In genomic region chr16:58281474-58281873, GRCm38 (mm10) we compare ENCODE assay signal across 12 mouse cellular contexts.
DNase-seq lines count a peak whose midpoint lies in the region; ATAC-seq and TF ChIP-seq lines count a peak whose summit lies in the region.
"Had no signal": no experiment of that assay in that cellular context is flagged by ENCODE, and none has a peak within 500 bp of the region (broad histone marks: within the 10 kb centered on the region; RNA-seq: fewer than 3 reads in every experiment).

No protein-coding gene starts in this region.

- H3K9me3 ChIP-seq in embryonic facial prominence, embryonic 11.5 days (replicated peaks; ENCODE audit: control insufficient read depth, low read length), result no peaks in the 10 kb centered on the region
- no peaks in the 10 kb centered on the region for H3K9me3 ChIP-seq in embryonic facial prominence, embryonic 10.5 days
- H3K9me3 ChIP-seq in kidney, embryonic 16.5 days (ENCODE audit: low read length), result no peaks in the 10 kb centered on the region
- H3K9me3 ChIP-seq: heart, embryonic 15.5 days; neural tube, embryonic 12.5 days had no signal

- TF ChIP-seq CTCF in layer of hippocampus, adult 2 months (conservative IDR thresholded peaks at IDR 0.05), result peak; percentile 76

- peak; percentile 64 for DNase-seq in embryonic facial prominence, embryonic 11.5 days (ENCODE audit: low spot score)
- DNase-seq in embryonic facial prominence, embryonic 10.5 days (ENCODE audit: low spot score), result no peak
- DNase-seq in kidney, postnatal 10 days, result peak; percentile 14
- peak; percentile 4 for DNase-seq in ES-CJ7 (ENCODE audit: low read depth, low spot score)
- DNase-seq in layer of hippocampus, adult 2 months (ENCODE audit: low spot score in 2 of 2), result peak; percentile 28 to 45
- DNase-seq in thymus, postnatal 0 days (ENCODE audit: low spot score), result no peak
- DNase-seq: cerebellum, adult 2 months had no signal

- no peak overlapping the region for H3K9ac ChIP-seq in embryonic facial prominence, embryonic 11.5 days (replicated peaks; ENCODE audit: low read length)
- H3K9ac ChIP-seq in kidney, embryonic 16.5 days (replicated peaks; ENCODE audit: low read length), result no peak overlapping the region
- H3K9ac ChIP-seq: heart, embryonic 15.5 days; neural tube, embryonic 12.5 days had no signal

- no peak for ATAC-seq in embryonic facial prominence, embryonic 11.5 days (replicated peaks; ENCODE audit: insufficient number of reproducible peaks, low FRiP score, low TSS enrichment, low read depth)
- no peak for ATAC-seq in kidney, embryonic 16.5 days (ENCODE audit: low FRiP score, low TSS enrichment)
- ATAC-seq in megakaryocyte progenitor cell, adult 5-6 weeks (replicated peaks; ENCODE audit: poor library complexity), result no peak

- no peak overlapping the region for H3K27ac ChIP-seq in embryonic facial prominence, embryonic 11.5 days (replicated peaks; ENCODE audit: low read depth, low read length)
- H3K27ac ChIP-seq in embryonic facial prominence, embryonic 10.5 days (replicated peaks), result no peak overlapping the region
- no peak overlapping the region for H3K27ac ChIP-seq in kidney, embryonic 16.5 days (ENCODE audit: low read length)
- no peak overlapping the region for H3K27ac ChIP-seq in layer of hippocampus, adult 2 months
- H3K27ac ChIP-seq: heart, embryonic 15.5 days; macrophage; neural tube, embryonic 12.5 days had no signal

- H3K36me3 ChIP-seq in embryonic facial prominence, embryonic 11.5 days (replicated peaks; ENCODE audit: control insufficient read depth, insufficient read depth, low read depth, low read length), result no peaks in the 10 kb centered on the region
- no peaks in the 10 kb centered on the region for H3K36me3 ChIP-seq in embryonic facial prominence, embryonic 10.5 days (replicated peaks)
- H3K36me3 ChIP-seq in kidney, embryonic 16.5 days (ENCODE audit: insufficient read depth, low read length), result no peaks in the 10 kb centered on the region
- H3K36me3 ChIP-seq: heart, embryonic 15.5 days; neural tube, embryonic 12.5 days had no signal

- H3K4me2 ChIP-seq in embryonic facial prominence, embryonic 11.5 days (ENCODE audit: low read depth, low read length), result no peak overlapping the region
- no peak overlapping the region for H3K4me2 ChIP-seq in kidney, embryonic 16.5 days (replicated peaks; ENCODE audit: low read depth, low read length)
- H3K4me2 ChIP-seq: heart, embryonic 15.5 days; neural tube, embryonic 12.5 days had no signal

- H3K4me1 ChIP-seq in embryonic facial prominence, embryonic 11.5 days (ENCODE audit: control insufficient read depth, insufficient read depth, low read length), result no peaks in the 10 kb centered on the region
- H3K4me1 ChIP-seq in embryonic facial prominence, embryonic 10.5 days, result no peaks in the 10 kb centered on the region
- no peaks in the 10 kb centered on the region for H3K4me1 ChIP-seq in kidney, embryonic 16.5 days (ENCODE audit: insufficient read depth, low read length)
- H3K4me1 ChIP-seq: heart, embryonic 15.5 days; neural tube, embryonic 12.5 days had no signal

- no peaks in the 10 kb centered on the region for H3K27me3 ChIP-seq in embryonic facial prominence, embryonic 11.5 days (ENCODE audit: control insufficient read depth, insufficient read depth, low read length)
- no peaks in the 10 kb centered on the region for H3K27me3 ChIP-seq in embryonic facial prominence, embryonic 10.5 days (replicated peaks; ENCODE audit: low read depth, poor library complexity, severe bottlenecking)
- no peaks in the 10 kb centered on the region for H3K27me3 ChIP-seq in kidney, embryonic 16.5 days (ENCODE audit: insufficient read depth, low read length)
- H3K27me3 ChIP-seq: heart, embryonic 15.5 days; neural tube, embryonic 12.5 days had no signal

- no peak overlapping the region for H3K4me3 ChIP-seq in embryonic facial prominence, embryonic 11.5 days (ENCODE audit: low read depth, low read length)
- H3K4me3 ChIP-seq in embryonic facial prominence, embryonic 10.5 days, result no peak overlapping the region
- no peak overlapping the region for H3K4me3 ChIP-seq in kidney, embryonic 16.5 days (ENCODE audit: low read length)
- no peak overlapping the region for H3K4me3 ChIP-seq in layer of hippocampus, adult 2 months
- H3K4me3 ChIP-seq: heart, embryonic 15.5 days; neural tube, embryonic 12.5 days had no signal

- WGBS in embryonic facial prominence, embryonic 11.5 days, result 54% methylated on average over 3 of the region's 3 CpGs
- WGBS in embryonic facial prominence, embryonic 10.5 days, result 65% methylated on average over 3 of the region's 3 CpGs
- WGBS in kidney, embryonic 16.5 days, result 29% methylated on average over 3 of the region's 3 CpGs

Comparison
In these comparisons a context has a peak if more than half of its experiments do, and no peak if none do; other contexts are left out.
1. DNase-seq: peak in embryonic facial prominence, embryonic 11.5 days (single experiment), kidney, postnatal 10 days (single experiment), ES-CJ7 (single experiment) and layer of hippocampus, adult 2 months (2 of 2); none in embryonic facial prominence, embryonic 10.5 days (single experiment) and thymus, postnatal 0 days (single experiment).